Mouse (Mus musculus): Measurements from ENCODE around the gene Ier3.

Ier3 gene

GRCm38 (mm10) chr17:35866281-35866831, 44.9 kb downstream of the Ier3 start:
- CTCF ChIA-PET = interaction anchor here (0.9 to 1.0 kb wide), 2 partner anchors 29 to 30 kb away, joined by 3 to 4 read pairs; no protein-coding TSS in a partner anchor

- CTCF ChIA-PET = interaction anchor here (0.9 to 1.0 kb wide), 2 partner anchors 30 to 31 kb away, joined by 3 to 4 read pairs; no protein-coding TSS in a partner anchor
Observed at GRCm38 (mm10) chr17:35866911-35867890, 45.7 kb downstream of the Ier3 start.

- CTCF ChIA-PET = no interaction called here
Observed at GRCm38 (mm10) chr17:35868165-35868820, 46.8 kb downstream of the Ier3 start.

GRCm38 (mm10) chr17:35868961-35869345, 47.5 kb downstream of the Ier3 start:
- CTCF ChIA-PET = interaction anchor here (1.1 kb wide), 1 partner anchor 50 kb away, joined by 4 read pairs; no protein-coding TSS in a partner anchor

- CTCF ChIA-PET = interaction anchor here (0.6 to 1.1 kb wide), 3 partner anchors 33 to 133 kb away, joined by 3 to 4 read pairs (median 3); no protein-coding TSS in a partner anchor
Observed at GRCm38 (mm10) chr17:35869346-35870067, 48.0 kb downstream of the Ier3 start.

GRCm38 (mm10) chr17:35870151-35870883, 48.8 kb downstream of the Ier3 start:
- CTCF ChIA-PET = interaction anchor here (0.6 to 1.1 kb wide), 8 partner anchors 10 to 134 kb away, joined by 3 to 6 read pairs (median 3); partner anchors contain the start of genes Dhx16 and Mdc1

GRCm38 (mm10) chr17:35870884-35871696, 49.6 kb downstream of the Ier3 start:
- CTCF ChIA-PET = interaction anchor here (0.6 to 1.6 kb wide), 5 partner anchors 9 to 57 kb away, joined by 3 to 4 read pairs (median 3); partner anchors contain the start of genes Dhx16 and Mdc1
